Mouse (Mus musculus): ENCODE data around the gene Acaa1b.

Gene Acaa1b

GRCm38 (mm10) chr9:119144696-119145095, 12.2 kb downstream of the Acaa1b start:
- DNase-seq (ENCODE audit: low read depth, low spot score): no peak

GRCm38 (mm10) chr9:119143372-119143771, 13.5 kb downstream of the Acaa1b start:
- DNase-seq (ENCODE audit: low read depth, low spot score): no peak

GRCm38 (mm10) chr9:119142066-119142465, 14.8 kb downstream of the Acaa1b start:
- DNase-seq (ENCODE audit: low read depth, low spot score): no peak

- no peak for DNase-seq (ENCODE audit: low read depth, low spot score)
Observed at GRCm38 (mm10) chr9:119138836-119139235, 18.1 kb downstream of the Acaa1b start.

GRCm38 (mm10) chr9:119130692-119131091, 26.2 kb downstream of the Acaa1b start:
- no peak for DNase-seq (ENCODE audit: low read depth, low spot score)

- DNase-seq (ENCODE audit: low read depth, low spot score): no peak
Observed at GRCm38 (mm10) chr9:119128436-119129181, 28.3 kb downstream of the Acaa1b start.

GRCm38 (mm10) chr9:119122596-119123369, 34.1 kb downstream of the Acaa1b start:
- no peak for DNase-seq (ENCODE audit: low read depth, low spot score)

GRCm38 (mm10) chr9:119120168-119120560, 36.7 kb downstream of the Acaa1b start:
- no peak for DNase-seq (ENCODE audit: low read depth, low spot score)

GRCm38 (mm10) chr9:119119409-119120167, 37.3 kb downstream of the Acaa1b start:
- no peak for DNase-seq (ENCODE audit: low read depth, low spot score)

GRCm38 (mm10) chr9:119114911-119115310, 42.0 kb downstream of the Acaa1b start:
- no peak for DNase-seq (ENCODE audit: low read depth, low spot score)

GRCm38 (mm10) chr9:119110640-119111039, 46.3 kb downstream of the Acaa1b start:
- DNase-seq (ENCODE audit: low read depth, low spot score): no peak

GRCm38 (mm10) chr9:119109685-119110353, 47.1 kb downstream of the Acaa1b start:
- DNase-seq (ENCODE audit: low read depth, low spot score): peak; percentile 60

- no peak for DNase-seq (ENCODE audit: low read depth, low spot score)
Observed at GRCm38 (mm10) chr9:119107566-119107965, 49.3 kb downstream of the Acaa1b start.

GRCm38 (mm10) chr9:119102783-119103113, 54.1 kb downstream of the Acaa1b start:
- DNase-seq (ENCODE audit: low read depth, low spot score): no peak

GRCm38 (mm10) chr9:119101992-119102782, 54.7 kb downstream of the Acaa1b start, which contains the start of gene Dlec1:
Dlec1 (plus strand) TSS chr9:119102478.
- peak; percentile 92 for DNase-seq (ENCODE audit: low read depth, low spot score)

GRCm38 (mm10) chr9:119100177-119100898, 56.6 kb downstream of the Acaa1b start:
- DNase-seq (ENCODE audit: low read depth, low spot score): no peak
